Mouse (Mus musculus) heart, postnatal 4 days (tissue): Measurements from ENCODE around the gene Six2. TPM values are rescaled to one million over a fixed set of nuclear protein-coding genes. Genes with fewer than 3 reads are reported as not detected.

Source experiments
- DNase-seq: peaks from one replicate; pipeline ENCODE4 v3.0.0; 2021
- total RNA-seq, 2 experiments: library from RNA; stranded (reverse); gene quantifications; 2 replicates each; pipeline ENCODE4 v1.2.3; 2021

Gene Six2
- under 1 TPM; 0.45 to 0.83 TPM for total RNA-seq

- peak; percentile 74 for DNase-seq
Measured at GRCm38 (mm10) chr17:85688236-85688910, at the start of gene Six2. Six2 (minus strand) TSS chr17:85688274.

GRCm38 (mm10) chr17:85737090-85737780 lies 49.2 kb upstream of the Six2 start:
- no peak for DNase-seq

GRCm38 (mm10) chr17:85731329-85731728 lies 43.3 kb upstream of the Six2 start:
- DNase-seq, result no peak

- DNase-seq, result no peak
Measured at GRCm38 (mm10) chr17:85730231-85731015, 42.3 kb upstream of the Six2 start.

- DNase-seq, result peak; percentile 76
Measured at GRCm38 (mm10) chr17:85728071-85728718, 40.1 kb upstream of the Six2 start.

- no peak for DNase-seq
Measured at GRCm38 (mm10) chr17:85725988-85726387, 37.9 kb upstream of the Six2 start.

GRCm38 (mm10) chr17:85723166-85723565 lies 35.1 kb upstream of the Six2 start:
- peak; percentile 49 for DNase-seq

- no peak for DNase-seq
Measured at GRCm38 (mm10) chr17:85717266-85717665, 29.2 kb upstream of the Six2 start.

- no peak for DNase-seq
Measured at GRCm38 (mm10) chr17:85715784-85716183, 27.7 kb upstream of the Six2 start.

GRCm38 (mm10) chr17:85714370-85714769 lies 26.3 kb upstream of the Six2 start:
- DNase-seq, result no peak

GRCm38 (mm10) chr17:85712874-85713273 lies 24.8 kb upstream of the Six2 start:
- peak; percentile 18 for DNase-seq

GRCm38 (mm10) chr17:85704369-85705260 lies 16.5 kb upstream of the Six2 start:
- DNase-seq, result peak; percentile 28

- DNase-seq, result no peak
Measured at GRCm38 (mm10) chr17:85700028-85700427, 12.0 kb upstream of the Six2 start.

- no peak for DNase-seq
Measured at GRCm38 (mm10) chr17:85698643-85699042, 10.6 kb upstream of the Six2 start.

- no peak for DNase-seq
Measured at GRCm38 (mm10) chr17:85697976-85698375, 9.9 kb upstream of the Six2 start.

- DNase-seq, result no peak
Measured at GRCm38 (mm10) chr17:85694499-85694898, 6.4 kb upstream of the Six2 start.

- DNase-seq, result no peak
Measured at GRCm38 (mm10) chr17:85693101-85693500, 5.0 kb upstream of the Six2 start.

- DNase-seq, result no peak
Measured at GRCm38 (mm10) chr17:85692594-85692993, 4.5 kb upstream of the Six2 start.

GRCm38 (mm10) chr17:85691701-85692536 lies 3.8 kb upstream of the Six2 start:
- DNase-seq, result peak; percentile 28

- DNase-seq, result no peak
Measured at GRCm38 (mm10) chr17:85690969-85691335, 2.9 kb upstream of the Six2 start.
